1 mouse cellular context compared by ENCODE assay signal in genomic region chr5:21426666-21427065, GRCm38 (mm10).
TF ChIP-seq lines count a peak whose summit lies in the region.

No protein-coding gene starts in this region.

TF ChIP-seq in myocyte, 11 proteins besides CTCF, POLR2A, EP300 and RAD21 (continued from another document):
- TF ChIP-seq MYOG (IDR thresholded peaks at IDR 0.05; ENCODE audit: control insufficient read depth in 1 of 3, insufficient read depth in 1 of 3, insufficient read length in 2 of 3, low read depth in 2 of 3) (no peak), POLR2AphosphoS2 (IDR thresholded peaks at IDR 0.05; ENCODE audit: insufficient read length, low read depth) (no peak), E2F4 (IDR thresholded peaks at IDR 0.05; ENCODE audit: insufficient read depth) (no peak), MYOD1 (IDR thresholded peaks at IDR 0.05; ENCODE audit: control insufficient read depth in 1 of 3, insufficient read length in 2 of 3, low read depth in 2 of 3) (no peak), MAX (IDR thresholded peaks at IDR 0.05; ENCODE audit: low read depth) (no peak)
